Mouse (Mus musculus) heart, adult 2 months (tissue): ENCODE measurements around the gene Zfp771.

Experiments used
- CTCF ChIP-seq: fragments of 200-600 bp; IDR thresholded peaks from 2 replicates; pipeline ENCODE4 v1.8.1; 2022; ENCODE audit warnings: antibody characterized with exemption, mild to moderate bottlenecking, moderate library complexity
- POLR2A ChIP-seq: fragments of 200-500 bp; IDR thresholded peaks from 2 replicates; pipeline ENCODE4 v1.6.1; 2011; ENCODE audit warnings: mild to moderate bottlenecking, low read depth, low read length, control low read depth; ENCODE audit not compliant: insufficient read depth

DNA sequence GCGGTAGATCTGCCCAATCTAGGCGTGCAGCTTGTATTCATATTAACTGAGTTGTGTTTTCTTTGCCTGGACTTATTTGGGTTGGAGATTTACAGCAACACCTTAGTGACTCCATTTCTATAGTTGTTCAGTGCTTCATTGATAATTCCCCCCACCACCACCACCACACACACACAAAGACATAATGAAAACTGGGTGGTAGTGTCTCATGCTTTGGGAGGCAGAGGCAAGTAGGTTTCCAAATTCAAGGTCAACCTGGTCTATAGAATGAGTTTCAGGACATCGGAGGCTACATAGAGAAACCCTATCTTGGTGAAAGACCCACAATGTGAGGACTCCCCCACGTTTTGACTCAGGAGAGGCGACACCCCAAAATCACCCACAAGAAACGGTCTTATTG is 19.5 kb upstream of the Zfp771 start:
- TF ChIP-seq CTCF (no peak), POLR2A (no peak)
